8 mouse cellular contexts compared by ENCODE assay signal in the genomic region with DNA sequence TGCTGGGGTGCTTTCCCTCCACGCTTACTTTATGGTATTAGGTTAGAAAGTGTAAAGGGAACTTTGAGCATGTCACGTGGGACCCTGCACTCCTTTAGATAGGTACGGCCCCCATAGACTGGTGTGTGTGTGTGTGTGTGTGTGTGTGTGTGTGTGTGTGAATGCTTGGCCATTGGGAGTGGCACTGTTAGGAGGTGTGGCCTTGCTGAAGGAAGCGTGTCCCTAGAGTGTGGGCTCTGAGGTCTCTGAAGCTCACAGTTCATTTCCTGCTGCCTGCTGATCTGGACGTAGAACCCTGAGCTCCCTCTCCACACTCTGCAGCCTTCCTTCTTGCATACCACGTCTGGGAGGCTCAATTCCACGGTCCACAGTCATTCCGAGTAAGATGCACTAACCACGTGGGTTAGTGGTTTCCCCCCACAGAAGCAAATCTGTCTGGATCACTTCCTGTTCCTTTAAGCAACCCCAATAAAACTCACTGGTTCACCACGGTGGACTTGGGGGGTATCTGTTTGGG. TPM values are rescaled to one million over a fixed set of nuclear protein-coding genes. Genes with fewer than 3 reads are reported as not detected.
DNase-seq lines count a peak whose midpoint lies in the region; ATAC-seq lines count a peak whose summit lies in the region.

No protein-coding gene starts in this region.

- no peak overlapping the region for H3K4me3 ChIP-seq in forebrain, embryonic 15.5 days

- H3K36me3 ChIP-seq in forebrain, embryonic 15.5 days, result peaks cover 8% of the 10 kb centered on the region; the same call in 1 of the 2 replicates

- no peak overlapping the region for H3K9ac ChIP-seq in forebrain, embryonic 15.5 days (replicated peaks)

- whole genome bisulfite sequencing in forebrain, embryonic 15.5 days, result 75% methylated on average over 10 of the region's 10 CpGs

- peaks cover 34% of the 10 kb centered on the region for H3K4me1 ChIP-seq in forebrain, embryonic 15.5 days

- no peaks in the 10 kb centered on the region for H3K27me3 ChIP-seq in forebrain, embryonic 15.5 days

- H3K9me3 ChIP-seq in forebrain, embryonic 15.5 days, result no peaks in the 10 kb centered on the region

- H3K27ac ChIP-seq in forebrain, embryonic 15.5 days (replicated peaks), result peak overlapping the region; percentile 83

- ATAC-seq in frontal cortex, adult (ENCODE audit: low TSS enrichment), result peak; percentile 25; the same call in 1 of the 2 replicates
- no peak for ATAC-seq in forebrain, embryonic 15.5 days (replicated peaks)

- no peak for DNase-seq in frontal cortex, adult 2 months (ENCODE audit: extremely low spot score in 1 of 2, low spot score in 1 of 2)
- peak; percentile 44 for DNase-seq in A20 (ENCODE audit: low read depth, low spot score)
- peak; percentile 53 for DNase-seq in lung, postnatal 36 days
- DNase-seq in thymus, postnatal 25 days, result peak; percentile 12
- no peak for DNase-seq in urinary bladder, postnatal 36 days (ENCODE audit: low spot score in 2 of 2)
- no peak for DNase-seq in ovary, adult 18-20 months (ENCODE audit: low spot score)

- H3K4me2 ChIP-seq in forebrain, embryonic 15.5 days (replicated peaks), result no peak overlapping the region

RNA-seq across cellular contexts. Expression of a gene that starts 19.2 kb away (rescaled TPM):
- 13.6 and 14.9 TPM in 2 replicates for polyA plus RNA-seq in frontal cortex, adult 2 months (2012; rRNA removed)
- polyA plus RNA-seq in forebrain, embryonic 15.5 days (2015; fragmentation: Nextera tagmentation; extraction: Ambion mirVana), result 48.2 and 48.6 TPM in 2 replicates

RNA-seq across cellular contexts. Expression of a gene that starts 37.5 kb away (rescaled TPM):
- not detected in 2 replicates for polyA plus RNA-seq in frontal cortex, adult 2 months (2012; rRNA removed)
- polyA plus RNA-seq in forebrain, embryonic 15.5 days (2015; fragmentation: Nextera tagmentation; extraction: Ambion mirVana), result not detected in 2 replicates

RNA-seq across cellular contexts. Expression of a gene that starts 53.8 kb away (rescaled TPM):
- 0.02 and 0.14 TPM in 2 replicates for polyA plus RNA-seq in frontal cortex, adult 2 months (2012; rRNA removed)
- polyA plus RNA-seq in forebrain, embryonic 15.5 days (2015; fragmentation: Nextera tagmentation; extraction: Ambion mirVana), result 0.15 and 0.29 TPM in 2 replicates

RNA-seq across cellular contexts. Expression of a gene that starts 55.7 kb away (rescaled TPM):
- polyA plus RNA-seq in frontal cortex, adult 2 months (2012; rRNA removed), result 0.02 TPM in 1 of 2 replicates, not detected in the other
- polyA plus RNA-seq in forebrain, embryonic 15.5 days (2015; fragmentation: Nextera tagmentation; extraction: Ambion mirVana), result not detected in 2 replicates

Comparison
In these comparisons a context has a peak if more than half of its experiments do, and no peak if none do; other contexts are left out.
1. DNase-seq: peak in A20 (single experiment), lung, postnatal 36 days (single experiment) and thymus, postnatal 25 days (single experiment); none in frontal cortex, adult 2 months (0 of 2), urinary bladder, postnatal 36 days (0 of 2) and ovary, adult 18-20 months (single experiment).